Mouse (Mus musculus): ENCODE measurements around the gene Rpl23. TPM values are rescaled to one million over a fixed set of nuclear protein-coding genes. Genes with fewer than 3 reads are reported as not detected.

The Rpl23 gene
- polyA plus RNA-seq, 1 experiment from 2014 or later = 454 TPM

GRCm38 (mm10) chr11:97758125-97758524 lies 24.1 kb downstream of the Rpl23 start:
- H3K4me3 ChIP-seq (ENCODE audit: low read depth, low read length) = no peak overlapping the region
- no peaks in the 10 kb centered on the region; the same call in 1 of the 2 replicates for H3K36me3 ChIP-seq (ENCODE audit: control insufficient read depth, insufficient read depth, low read length)
- 88% methylated on average over 1 of the region's 1 CpGs for WGBS
- ATAC-seq (replicated peaks; ENCODE audit: low FRiP score) = no peak
- no peak overlapping the region for H3K4me2 ChIP-seq (ENCODE audit: low read depth, low read length, severe bottlenecking)
- no peaks in the 10 kb centered on the region for H3K27me3 ChIP-seq (ENCODE audit: control insufficient read depth, insufficient read depth, low read length)
- H3K9ac ChIP-seq (ENCODE audit: low read length) = no peak overlapping the region
- H3K4me1 ChIP-seq (replicated peaks; ENCODE audit: control insufficient read depth, insufficient read depth, low read length) = no peaks in the 10 kb centered on the region
- no peak overlapping the region for H3K27ac ChIP-seq (ENCODE audit: low read depth, low read length)
- DNase-seq (ENCODE audit: low spot score) = no peak
- H3K9me3 ChIP-seq (ENCODE audit: control insufficient read depth, low read length) = no peaks in the 10 kb centered on the region

DNA sequence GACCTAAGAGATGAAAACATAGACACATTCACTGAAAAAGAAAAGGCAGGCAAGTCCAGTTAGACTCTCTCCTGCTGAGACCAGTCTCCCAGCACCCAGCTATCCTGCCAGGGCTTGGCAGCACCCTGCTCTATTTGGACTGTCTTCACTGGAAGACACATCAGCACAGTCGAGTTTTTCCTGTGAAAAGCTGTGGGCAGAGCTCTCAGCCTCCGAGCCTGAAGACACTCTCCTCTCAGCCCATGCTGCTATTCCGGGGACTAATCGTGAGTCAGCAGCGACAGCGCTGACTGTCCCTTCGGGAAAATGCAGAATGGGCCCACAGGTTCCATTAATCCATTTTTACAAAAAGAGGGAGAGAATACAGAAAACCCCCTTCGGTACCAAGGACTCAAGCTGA lies 29.0 kb downstream of the Rpl23 start:
- ATAC-seq (replicated peaks; ENCODE audit: low FRiP score) (no peak), DNase-seq (ENCODE audit: low spot score) (no peak)
- WGBS = 92% methylated on average over 8 of the region's 8 CpGs
- Histone ChIP-seq H3K4me3 (ENCODE audit: low read depth, low read length) (no peak overlapping the region), H3K36me3 (ENCODE audit: control insufficient read depth, insufficient read depth, low read length) (peaks cover 9% of the 10 kb centered on the region), H3K9ac (ENCODE audit: low read length) (no peak overlapping the region), H3K9me3 (ENCODE audit: control insufficient read depth, low read length) (no peaks in the 10 kb centered on the region), H3K27me3 (ENCODE audit: control insufficient read depth, insufficient read depth, low read length) (no peaks in the 10 kb centered on the region), H3K4me1 (replicated peaks; ENCODE audit: control insufficient read depth, insufficient read depth, low read length) (no peaks in the 10 kb centered on the region), H3K27ac (ENCODE audit: low read depth, low read length) (no peak overlapping the region), H3K4me2 (ENCODE audit: low read depth, low read length, severe bottlenecking) (no peak overlapping the region)

DNA sequence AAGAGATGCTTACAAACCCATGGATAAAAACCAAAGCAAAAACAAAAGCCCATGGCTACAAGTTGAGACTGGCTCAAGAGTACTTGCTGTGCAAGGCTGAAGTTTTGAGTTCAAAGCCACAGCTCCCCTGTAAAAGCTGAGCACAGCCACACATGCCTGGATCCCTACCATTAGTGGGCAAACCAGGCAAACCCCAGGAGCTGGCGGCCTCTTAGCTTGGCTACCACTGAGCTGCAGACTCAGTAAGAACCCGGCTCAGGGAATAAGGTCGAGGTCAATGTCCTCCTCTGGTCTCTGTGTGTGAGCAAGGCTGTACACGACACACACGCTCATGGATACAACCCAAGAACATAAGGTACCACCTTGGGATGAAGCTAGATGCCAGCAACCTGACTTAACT lies 33.7 kb downstream of the Rpl23 start:
- DNase-seq (ENCODE audit: low spot score) = no peak
- no peaks in the 10 kb centered on the region; the same call in 1 of the 2 replicates for H3K4me1 ChIP-seq (replicated peaks; ENCODE audit: control insufficient read depth, insufficient read depth, low read length)
- no peaks in the 10 kb centered on the region for H3K9me3 ChIP-seq (ENCODE audit: control insufficient read depth, low read length)
- H3K36me3 ChIP-seq (ENCODE audit: control insufficient read depth, insufficient read depth, low read length) = peaks cover 9% of the 10 kb centered on the region
- WGBS = 89% methylated on average over 5 of the region's 5 CpGs
- no peak for ATAC-seq (replicated peaks; ENCODE audit: low FRiP score)
- no peaks in the 10 kb centered on the region for H3K27me3 ChIP-seq (ENCODE audit: control insufficient read depth, insufficient read depth, low read length)
- no peak overlapping the region for H3K4me2 ChIP-seq (ENCODE audit: low read depth, low read length, severe bottlenecking)
- H3K4me3 ChIP-seq (ENCODE audit: low read depth, low read length) = no peak overlapping the region
- no peak overlapping the region for H3K27ac ChIP-seq (ENCODE audit: low read depth, low read length)
- H3K9ac ChIP-seq (ENCODE audit: low read length) = no peak overlapping the region

GRCm38 (mm10) chr11:97747773-97748172 lies 34.5 kb downstream of the Rpl23 start:
- ATAC-seq (replicated peaks; ENCODE audit: low FRiP score) (no peak), DNase-seq (ENCODE audit: low spot score) (no peak)
- Histone ChIP-seq H3K4me2 (ENCODE audit: low read depth, low read length, severe bottlenecking) (no peak overlapping the region), H3K27ac (ENCODE audit: low read depth, low read length) (no peak overlapping the region), H3K9ac (ENCODE audit: low read length) (no peak overlapping the region), H3K9me3 (ENCODE audit: control insufficient read depth, low read length) (no peaks in the 10 kb centered on the region), H3K27me3 (ENCODE audit: control insufficient read depth, insufficient read depth, low read length) (no peaks in the 10 kb centered on the region), H3K4me3 (ENCODE audit: low read depth, low read length) (no peak overlapping the region), H3K4me1 (replicated peaks; ENCODE audit: control insufficient read depth, insufficient read depth, low read length) (peaks cover 4% of the 10 kb centered on the region), H3K36me3 (ENCODE audit: control insufficient read depth, insufficient read depth, low read length) (peaks cover 8% of the 10 kb centered on the region)
- WGBS = 94% methylated on average over 8 of the region's 8 CpGs

- DNase-seq (ENCODE audit: low spot score) (no peak), ATAC-seq (replicated peaks; ENCODE audit: low FRiP score) (peak; percentile 13)
- no peaks in the 10 kb centered on the region for H3K9me3 ChIP-seq (ENCODE audit: control insufficient read depth, low read length)
- H3K27ac ChIP-seq (ENCODE audit: low read depth, low read length) = no peak overlapping the region
- no peaks in the 10 kb centered on the region for H3K27me3 ChIP-seq (ENCODE audit: control insufficient read depth, insufficient read depth, low read length)
- 13% methylated on average over 13 of the region's 13 CpGs for WGBS
- H3K9ac ChIP-seq (ENCODE audit: low read length) = peak overlapping the region; percentile 23; the same call in 1 of the 2 replicates
- peak overlapping the region; percentile 53; the same call in 1 of the 2 replicates for H3K4me2 ChIP-seq (ENCODE audit: low read depth, low read length, severe bottlenecking)
- peaks cover 6% of the 10 kb centered on the region for H3K4me1 ChIP-seq (replicated peaks; ENCODE audit: control insufficient read depth, insufficient read depth, low read length)
- no peaks in the 10 kb centered on the region; the same call in 1 of the 2 replicates for H3K36me3 ChIP-seq (ENCODE audit: control insufficient read depth, insufficient read depth, low read length)
- H3K4me3 ChIP-seq (ENCODE audit: low read depth, low read length) = peak overlapping the region; percentile 85
Measured at GRCm38 (mm10) chr11:97745331-97745721, 36.9 kb downstream of the Rpl23 start.

DNA sequence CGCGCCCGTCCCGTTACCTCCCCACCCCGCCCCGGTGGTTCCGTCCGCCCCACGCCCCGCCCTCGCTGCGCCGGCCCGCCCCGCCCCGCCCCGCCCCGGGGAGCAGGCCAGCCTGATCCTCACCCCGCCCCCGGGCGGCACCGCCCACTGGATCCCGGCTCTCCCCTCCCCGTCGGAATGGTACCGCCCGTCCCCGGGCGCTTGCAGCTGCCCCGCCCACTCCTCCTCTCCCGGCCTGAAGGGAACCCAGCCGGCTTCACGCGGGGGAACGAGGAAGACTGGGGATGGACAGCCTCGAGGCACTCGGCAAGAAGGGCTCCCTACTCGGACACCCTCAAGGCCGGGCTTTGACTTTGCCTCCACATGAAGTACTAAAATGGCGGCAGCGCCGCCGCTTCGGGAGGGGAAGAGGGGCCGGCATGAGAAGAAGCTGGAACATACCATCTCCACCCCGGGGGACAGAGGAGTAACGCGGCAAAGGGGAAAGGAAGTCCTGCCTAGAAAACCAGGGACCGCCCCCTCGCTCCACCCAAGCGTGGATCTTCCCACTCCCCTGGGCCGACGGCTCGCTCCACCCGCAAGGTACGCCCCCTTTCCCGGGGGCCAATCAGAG lies 37.4 kb downstream of the Rpl23 start:
- WGBS = 2% methylated on average over 44 of the region's 57 CpGs
- peak; percentile 97 for ATAC-seq (replicated peaks; ENCODE audit: low FRiP score)

DNA sequence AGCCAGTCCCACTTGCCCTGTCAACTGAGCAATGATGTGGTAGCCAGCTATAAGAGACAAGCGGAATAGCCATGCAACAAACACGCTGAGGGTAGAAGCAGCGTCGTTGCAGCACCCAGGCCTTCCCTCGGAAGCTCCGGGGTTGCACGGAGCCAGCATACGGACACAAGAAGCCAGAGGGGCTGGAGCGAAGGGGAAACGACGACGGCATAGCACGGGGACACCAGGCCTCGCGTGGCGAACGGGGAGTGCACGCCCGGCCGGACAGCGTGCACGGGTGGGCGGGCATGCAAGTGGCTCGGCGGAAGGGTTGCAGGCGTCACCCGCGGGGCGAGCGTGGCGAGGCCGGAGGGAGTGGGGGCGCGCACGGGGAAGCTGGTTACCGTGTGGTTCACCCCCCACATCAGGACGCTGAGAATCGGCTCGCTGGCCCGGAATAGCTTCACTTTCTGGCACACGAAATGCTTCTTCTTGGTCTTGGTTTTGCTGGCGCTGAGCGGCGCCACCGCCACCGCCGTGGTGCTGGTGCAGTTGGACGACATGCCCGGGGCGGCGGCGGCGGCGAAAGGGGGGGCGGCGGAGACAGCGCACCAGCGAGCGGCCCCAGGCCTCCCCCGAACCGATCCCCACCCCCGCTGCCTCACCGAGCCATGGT lies 38.0 kb downstream of the Rpl23 start, which contains the start of gene Pip4k2b:
Pip4k2b (minus strand) TSS at position 642 of the 655 bp plus-strand sequence.
- DNase-seq (ENCODE audit: low spot score) = peak; percentile 79

More for the DNA sequence above, 37.4 kb downstream of the Rpl23 start:
- Histone ChIP-seq H3K27me3 (ENCODE audit: control insufficient read depth, insufficient read depth, low read length) (no peaks in the 10 kb centered on the region), H3K36me3 (ENCODE audit: control insufficient read depth, insufficient read depth, low read length) (no peaks in the 10 kb centered on the region; the same call in 1 of the 2 replicates), H3K9ac (ENCODE audit: low read length) (peak overlapping the region; percentile 94), H3K4me1 (replicated peaks; ENCODE audit: control insufficient read depth, insufficient read depth, low read length) (peaks cover 6% of the 10 kb centered on the region), H3K4me3 (ENCODE audit: low read depth, low read length) (peak overlapping the region; percentile 85), H3K9me3 (ENCODE audit: control insufficient read depth, low read length) (no peaks in the 10 kb centered on the region), H3K4me2 (ENCODE audit: low read depth, low read length, severe bottlenecking) (peak overlapping the region; percentile 91), H3K27ac (ENCODE audit: low read depth, low read length) (peak overlapping the region; percentile 90)
- DNase-seq (ENCODE audit: low spot score) = peak; percentile 100

GRCm38 (mm10) chr11:97743423-97743822 lies 38.8 kb downstream of the Rpl23 start:
- peak overlapping the region; percentile 85 for H3K4me3 ChIP-seq (ENCODE audit: low read depth, low read length)
- H3K9ac ChIP-seq (ENCODE audit: low read length) = peak overlapping the region; percentile 94
- 50% methylated on average over 9 of the region's 9 CpGs for WGBS
- ATAC-seq (replicated peaks; ENCODE audit: low FRiP score) = no peak
- peak overlapping the region; percentile 91 for H3K4me2 ChIP-seq (ENCODE audit: low read depth, low read length, severe bottlenecking)
- H3K9me3 ChIP-seq (ENCODE audit: control insufficient read depth, low read length) = no peaks in the 10 kb centered on the region
- DNase-seq (ENCODE audit: low spot score) = no peak
- peaks cover 6% of the 10 kb centered on the region for H3K4me1 ChIP-seq (replicated peaks; ENCODE audit: control insufficient read depth, insufficient read depth, low read length)
- no peak overlapping the region for H3K27ac ChIP-seq (ENCODE audit: low read depth, low read length)
- no peaks in the 10 kb centered on the region for H3K27me3 ChIP-seq (ENCODE audit: control insufficient read depth, insufficient read depth, low read length)
- H3K36me3 ChIP-seq (ENCODE audit: control insufficient read depth, insufficient read depth, low read length) = no peaks in the 10 kb centered on the region; the same call in 1 of the 2 replicates

More for the DNA sequence above, 38.0 kb downstream of the Rpl23 start, which contains the start of gene Pip4k2b:
- Histone ChIP-seq H3K27ac (ENCODE audit: low read depth, low read length) (peak within 1 kb of the TSS; percentile 90), H3K36me3 (ENCODE audit: control insufficient read depth, insufficient read depth, low read length) (no peaks in the 10 kb centered on the region; the same call in 1 of the 2 replicates), H3K4me3 (ENCODE audit: low read depth, low read length) (peak within 1 kb of the TSS; percentile 85), H3K9me3 (ENCODE audit: control insufficient read depth, low read length) (no peaks in the 10 kb centered on the region), H3K27me3 (ENCODE audit: control insufficient read depth, insufficient read depth, low read length) (no peaks in the 10 kb centered on the region), H3K9ac (ENCODE audit: low read length) (peak within 1 kb of the TSS; percentile 94), H3K4me2 (ENCODE audit: low read depth, low read length, severe bottlenecking) (peak within 1 kb of the TSS; percentile 91), H3K4me1 (replicated peaks; ENCODE audit: control insufficient read depth, insufficient read depth, low read length) (peaks cover 6% of the 10 kb centered on the region)
- 0% methylated on average over 48 of the region's 63 CpGs for WGBS
- ATAC-seq (replicated peaks; ENCODE audit: low FRiP score) = peak; percentile 47

Measured in forebrain, embryonic 11.5 days (tissue).